Mouse (Mus musculus) forebrain, embryonic 12.5 days (tissue): ENCODE data around the gene Hist1h2bq. TPM values are rescaled to one million over a fixed set of nuclear protein-coding genes. Genes with fewer than 3 reads are reported as not detected.

Source experiments
- microRNA-seq: library from miRNA; unstranded; fragments of <30 nt; microRNA quantifications from one replicate; pipeline ENCODE4, GENCODE M21; 2017
- polyA plus RNA-seq: library from polyadenylated mRNA; unstranded; fragments of >200 nt; fragmentation: Nextera tagmentation; extraction: Ambion mirVana; gene quantifications from 2 replicates; pipeline ENCODE4 v1.2.1, GENCODE M21; 2016

Gene Hist1h2bq
- polyA plus RNA-seq, 1 experiment from 2014 or later = 32.5 TPM

Small RNA genes within 50 kb of the gene (microRNA-seq; reads per million reads assigned to microRNA genes)
- gene Gm19658 (not detected), gene Gm44346 (not detected), gene Gm44466 (not detected)

Other genes starting within 250 kb of the Hist1h2bq start
- not detected in 2 replicates for gene Olfr1364, start 228.4 kb downstream of the Hist1h2bq start, polyA plus RNA-seq
- gene Olfr1362, start 196.2 kb downstream of the Hist1h2bq start, polyA plus RNA-seq = not detected in 2 replicates
- not detected in 2 replicates for gene Olfr11, start 167.7 kb downstream of the Hist1h2bq start, polyA plus RNA-seq
- gene Olfr1361, start 146.8 kb downstream of the Hist1h2bq start, polyA plus RNA-seq = not detected in 2 replicates
- not detected in 2 replicates for gene Olfr1360, start 132.8 kb downstream of the Hist1h2bq start, polyA plus RNA-seq
- not detected in 2 replicates for gene Olfr1359, start 112.1 kb downstream of the Hist1h2bq start, polyA plus RNA-seq
- gene Hist1h2bl, start 94.1 kb downstream of the Hist1h2bq start, polyA plus RNA-seq = 4.8 TPM in 1 of 2 replicates, not detected in the other
- 18.4 and 22.2 TPM in 2 replicates for gene Hist1h2ai, start 93.8 kb downstream of the Hist1h2bq start, polyA plus RNA-seq
- gene Hist1h3h, start 92.5 kb downstream of the Hist1h2bq start, polyA plus RNA-seq = 13.8 and 14.8 TPM in 2 replicates
- gene Hist1h2bm, start 88.2 kb downstream of the Hist1h2bq start, polyA plus RNA-seq = 5.8 and 5.9 TPM in 2 replicates
- gene Hist1h4j, start 75.1 kb downstream of the Hist1h2bq start, polyA plus RNA-seq = 0.74 and 0.86 TPM in 2 replicates
- 2.4 and 4.5 TPM in 2 replicates for gene Hist1h4k, start 59.7 kb downstream of the Hist1h2bq start, polyA plus RNA-seq
- 34.1 and 37.7 TPM in 2 replicates for gene Hist1h2ak, start 56.4 kb downstream of the Hist1h2bq start, polyA plus RNA-seq
- gene Hist1h2bn, start 56.1 kb downstream of the Hist1h2bq start, polyA plus RNA-seq = 4.9 and 5.2 TPM in 2 replicates
- gene Hist1h1b, start 29.6 kb downstream of the Hist1h2bq start, polyA plus RNA-seq = 44.0 and 46.6 TPM in 2 replicates
- gene Hist1h3i, start 26.8 kb downstream of the Hist1h2bq start, polyA plus RNA-seq = 166 and 188 TPM in 2 replicates
- gene Hist1h2an, start 23.0 kb downstream of the Hist1h2bq start, polyA plus RNA-seq = 13.9 and 15.0 TPM in 2 replicates
- 3.0 and 5.2 TPM in 2 replicates for gene Hist1h2bp, start 22.7 kb downstream of the Hist1h2bq start, polyA plus RNA-seq
- not detected in 2 replicates for gene Hist1h2ao, start 268 bp upstream of the Hist1h2bq start, polyA plus RNA-seq
- gene Hist1h4m, start 1.5 kb upstream of the Hist1h2bq start, polyA plus RNA-seq = not detected in 2 replicates
- gene Hist1h4n, start 22.0 kb upstream of the Hist1h2bq start, polyA plus RNA-seq = 12.5 and 13.8 TPM in 2 replicates
- 6,142 and 6,230 TPM in 2 replicates for gene Hist1h2ap, start 23.3 kb upstream of the Hist1h2bq start, polyA plus RNA-seq
- gene Hist1h2br, start 23.5 kb upstream of the Hist1h2bq start, polyA plus RNA-seq = 24.5 and 30.9 TPM in 2 replicates
- 24.5 and 26.7 TPM in 2 replicates for gene Zfp184, start 134.9 kb upstream of the Hist1h2bq start, polyA plus RNA-seq
- gene Pom121l2, start 171.0 kb upstream of the Hist1h2bq start, polyA plus RNA-seq = 0.13 TPM in 1 of 2 replicates, not detected in the other
- gene Prss16, start 199.5 kb upstream of the Hist1h2bq start, polyA plus RNA-seq = 0.28 TPM in 1 of 2 replicates, not detected in the other
- 7.0 and 22.0 TPM in 2 replicates for gene Hist1h2ah, start 225.4 kb upstream of the Hist1h2bq start, polyA plus RNA-seq
- 10.0 and 10.5 TPM in 2 replicates for gene Hist1h2bk, start 225.7 kb upstream of the Hist1h2bq start, polyA plus RNA-seq
- gene Hist1h4i, start 231.2 kb upstream of the Hist1h2bq start, polyA plus RNA-seq = 44.5 and 46.9 TPM in 2 replicates
- 82.7 and 84.6 TPM in 2 replicates for gene Hist1h2ag, start 232.7 kb upstream of the Hist1h2bq start, polyA plus RNA-seq
- 13.1 and 15.8 TPM in 2 replicates for gene Hist1h2bj, start 233.0 kb upstream of the Hist1h2bq start, polyA plus RNA-seq